Mouse (Mus musculus) mouse trophoblast stem cell (cell line): ENCODE results near the gene Dmkn.
"Not testable (repeated sequence)": the region's sequence is repeated elsewhere in the genome, so short reads cannot be mapped to it uniquely, and the experiment has no call there.

Experiments used
- in situ Hi-C, 2 experiments: fragments of 300-500 bp; cut with MseI, MboI; formaldehyde crosslinking; loops; 2 replicates in 1 of 2; 3 replicates in 1 of 2; pipeline ENCODE4 v1.15.1; 2025

Gene Dmkn

DNA sequence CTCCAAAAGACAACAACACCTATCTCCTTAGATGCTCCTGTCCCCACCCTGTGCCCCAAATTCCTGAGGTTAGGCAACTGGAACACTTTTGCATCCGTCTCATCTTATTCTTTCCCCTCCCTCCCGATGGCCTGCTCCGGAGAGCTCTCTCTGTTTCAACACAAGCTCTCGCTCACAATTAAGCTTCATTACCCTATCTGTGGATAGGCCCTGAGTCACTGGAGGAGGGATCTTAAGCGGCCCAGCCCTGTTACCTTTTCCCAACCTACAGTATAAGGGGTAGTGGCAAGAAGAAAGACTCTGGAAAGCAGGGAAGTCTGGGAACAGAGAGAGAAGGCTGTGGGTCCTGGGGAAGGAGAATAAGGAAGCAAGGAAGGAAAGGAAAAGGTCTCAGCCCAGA is at the start of gene Dmkn:
Dmkn (plus strand) TSS at position 301 of the 400 bp plus-strand sequence.
- in situ Hi-C loops = no loop called here

DNA sequence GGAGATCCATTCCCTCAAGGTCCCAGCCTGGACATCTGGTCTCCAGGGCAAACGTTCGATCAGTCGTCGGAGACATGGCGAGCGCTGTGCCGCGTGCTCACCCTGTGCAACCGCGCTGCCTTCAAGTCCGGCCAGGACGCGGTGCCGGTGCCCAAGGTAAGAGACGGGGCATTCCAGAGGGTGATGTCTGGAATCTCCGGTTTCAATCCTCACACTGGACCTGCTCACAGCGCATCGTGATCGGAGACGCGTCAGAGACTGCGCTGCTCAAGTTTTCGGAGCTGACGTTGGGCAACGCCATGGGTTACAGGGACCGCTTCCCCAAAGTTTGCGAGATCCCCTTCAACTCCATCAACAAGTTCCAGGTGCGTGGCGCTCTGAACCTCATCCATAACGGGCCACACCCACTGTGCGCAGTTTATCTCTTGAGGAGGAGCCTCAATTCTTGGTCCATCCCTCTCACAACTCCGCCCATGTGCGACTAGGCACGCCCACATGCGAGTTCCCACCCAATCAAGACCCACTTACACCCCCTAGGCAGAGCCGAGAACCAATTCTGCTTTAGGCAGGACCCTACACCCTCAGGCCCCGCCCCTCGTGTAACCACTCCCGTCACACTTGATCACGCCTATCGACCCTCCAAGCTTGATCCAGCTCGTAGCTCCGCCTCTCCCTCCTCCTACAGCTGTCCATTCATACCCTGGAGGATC is 46.4 kb upstream of the Dmkn start:
- in situ Hi-C loops = no loop called here

DNA sequence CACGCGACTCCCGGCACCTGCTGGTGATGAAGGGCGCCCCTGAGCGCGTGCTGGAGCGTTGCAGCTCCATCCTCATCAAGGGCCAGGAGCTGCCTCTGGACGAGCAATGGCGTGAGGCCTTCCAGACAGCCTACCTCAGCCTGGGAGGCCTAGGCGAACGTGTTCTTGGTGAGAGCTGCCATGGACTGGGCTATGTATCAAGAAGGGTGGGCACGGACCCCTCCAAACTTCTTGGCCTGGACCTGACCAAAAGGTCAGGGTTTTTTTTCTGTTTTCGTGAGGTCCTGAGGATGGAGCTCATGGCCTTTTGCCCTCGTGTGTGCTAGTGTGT is 45.9 kb upstream of the Dmkn start:
- in situ Hi-C loops = no loop called here

DNA sequence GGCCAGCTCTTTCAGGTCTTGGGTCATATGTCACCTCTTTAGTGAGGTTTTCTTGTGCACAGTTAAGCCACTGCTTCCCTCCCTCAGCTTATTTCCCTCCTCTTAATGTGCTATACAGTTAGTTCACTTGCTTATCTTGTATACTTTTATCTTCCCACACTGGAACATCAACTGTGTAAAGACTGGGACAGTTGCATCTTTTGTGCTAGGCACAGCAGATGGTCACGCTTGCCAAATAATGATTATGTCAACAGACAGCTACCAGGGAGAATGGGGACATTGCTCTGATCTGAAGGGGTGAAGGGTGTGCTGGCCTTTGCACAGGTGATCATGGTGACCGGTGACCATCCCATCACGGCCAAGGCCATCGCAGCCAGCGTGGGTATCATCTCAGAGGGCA is 43.9 kb upstream of the Dmkn start:
- in situ Hi-C loops = no loop called here

- in situ Hi-C loops = no loop called here
Measured at GRCm38 (mm10) chr7:30721286-30721685, 42.3 kb upstream of the Dmkn start.

- in situ Hi-C loops = no loop called here
Measured at GRCm38 (mm10) chr7:30723274-30723953, 40.1 kb upstream of the Dmkn start.

- in situ Hi-C loops = no loop called here
Measured at GRCm38 (mm10) chr7:30728214-30728613, 35.3 kb upstream of the Dmkn start.

- in situ Hi-C loops = no loop called here
Measured at GRCm38 (mm10) chr7:30728739-30729395, 34.7 kb upstream of the Dmkn start.

GRCm38 (mm10) chr7:30729396-30730063 is 34.0 kb upstream of the Dmkn start, which contains the start of gene Tmem147:
TSS of gene Tmem147 (minus strand) at chr7:30729540.
- in situ Hi-C loops = no loop called here

- in situ Hi-C loops = not testable (repeated sequence)
Measured at GRCm38 (mm10) chr7:30730064-30730722, 33.4 kb upstream of the Dmkn start.

DNA sequence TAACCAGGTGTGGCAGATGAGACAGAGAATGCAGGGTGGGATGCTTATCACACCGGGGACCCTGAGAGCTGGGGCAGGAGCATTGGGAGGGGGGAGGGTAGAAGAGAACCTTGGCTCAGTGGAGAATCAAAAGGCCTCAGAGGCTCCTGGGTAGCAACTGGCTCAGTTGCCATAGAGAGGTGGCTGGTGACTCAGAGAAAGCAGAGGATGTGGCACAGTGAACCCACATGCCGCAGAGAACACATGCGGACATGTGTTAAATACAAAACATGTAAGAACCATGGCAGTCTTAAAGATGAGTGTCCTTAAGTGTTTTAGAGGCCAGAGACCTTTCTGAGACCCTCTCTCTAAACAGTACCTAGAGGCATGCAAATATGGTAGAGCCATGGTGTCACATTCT is 27.3 kb upstream of the Dmkn start:
- in situ Hi-C loops = no loop called here

GRCm38 (mm10) chr7:30742570-30742969 is 21.0 kb upstream of the Dmkn start:
- in situ Hi-C loops = not testable (repeated sequence)

DNA sequence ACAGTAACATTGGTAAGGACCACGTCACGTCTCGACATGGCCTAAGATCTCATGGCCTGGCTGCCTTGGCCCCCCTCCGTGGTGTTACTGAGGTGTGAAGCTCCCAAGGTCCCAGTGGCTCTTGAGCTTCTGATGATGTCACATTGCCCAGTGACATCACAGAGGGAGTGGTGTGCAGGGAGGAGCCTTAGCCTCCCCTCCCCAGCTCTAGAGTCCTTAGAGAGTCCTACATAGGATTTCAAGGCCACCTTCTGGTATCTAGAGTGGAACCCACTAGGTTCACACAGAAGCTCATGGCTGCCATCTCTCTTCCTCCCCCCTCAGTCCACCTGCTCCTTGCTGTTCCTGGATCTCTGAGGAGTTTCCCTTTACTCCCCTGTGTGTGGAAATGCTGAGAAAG is 19.9 kb upstream of the Dmkn start, which contains the start of gene Gapdhs:
Gapdhs (minus strand) TSS at position 65 of the 400 bp plus-strand sequence.
- in situ Hi-C loops = not testable (repeated sequence)

GRCm38 (mm10) chr7:30744022-30744598 is 19.4 kb upstream of the Dmkn start:
- in situ Hi-C loops = no loop called here

GRCm38 (mm10) chr7:30747525-30748204 is 15.9 kb upstream of the Dmkn start:
- in situ Hi-C loops = no loop called here

DNA sequence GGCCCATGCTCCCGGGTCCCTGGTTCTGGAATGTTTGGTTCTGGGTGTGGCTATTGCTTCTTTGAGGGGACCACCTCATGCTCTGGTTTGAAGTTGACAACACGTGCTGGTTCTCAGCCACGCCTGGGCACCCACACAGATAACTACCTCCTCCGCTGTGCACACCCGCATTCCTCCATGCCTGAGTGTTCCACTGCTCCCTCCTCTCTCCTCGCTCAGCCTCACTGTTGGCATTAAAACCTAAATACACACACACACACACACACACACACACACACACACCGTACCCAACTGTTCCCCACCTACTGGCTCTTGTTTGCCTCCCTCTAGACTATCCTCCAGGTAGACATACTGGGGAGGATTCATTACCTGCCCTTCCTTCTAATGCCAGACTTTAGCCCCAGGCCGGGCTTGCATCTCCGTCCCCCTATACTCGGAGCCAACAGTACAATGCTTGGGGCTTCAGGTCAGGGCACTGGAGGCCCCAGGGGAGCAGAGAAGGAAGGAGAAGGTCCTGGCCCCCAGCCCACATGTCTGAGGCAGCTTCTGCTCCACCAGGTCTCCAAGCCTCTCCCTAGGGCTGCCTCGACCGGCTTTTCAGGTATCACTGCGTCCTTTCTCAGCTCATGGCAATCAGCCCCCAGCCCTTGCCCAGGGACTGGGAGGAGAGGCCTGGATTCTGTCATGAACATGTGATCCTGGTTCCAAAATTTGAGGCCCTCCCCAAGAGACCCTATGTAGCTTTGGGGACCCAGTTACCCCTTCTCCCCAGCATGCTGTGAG is 13.5 kb upstream of the Dmkn start:
- in situ Hi-C loops = no loop called here

- in situ Hi-C loops = no loop called here
Measured at GRCm38 (mm10) chr7:30751086-30751669, 12.4 kb upstream of the Dmkn start, which contains the start of gene Sbsn. TSS of gene Sbsn (plus strand) at chr7:30751471.

GRCm38 (mm10) chr7:30757001-30757400 is 6.6 kb upstream of the Dmkn start:
- in situ Hi-C loops = no loop called here

DNA sequence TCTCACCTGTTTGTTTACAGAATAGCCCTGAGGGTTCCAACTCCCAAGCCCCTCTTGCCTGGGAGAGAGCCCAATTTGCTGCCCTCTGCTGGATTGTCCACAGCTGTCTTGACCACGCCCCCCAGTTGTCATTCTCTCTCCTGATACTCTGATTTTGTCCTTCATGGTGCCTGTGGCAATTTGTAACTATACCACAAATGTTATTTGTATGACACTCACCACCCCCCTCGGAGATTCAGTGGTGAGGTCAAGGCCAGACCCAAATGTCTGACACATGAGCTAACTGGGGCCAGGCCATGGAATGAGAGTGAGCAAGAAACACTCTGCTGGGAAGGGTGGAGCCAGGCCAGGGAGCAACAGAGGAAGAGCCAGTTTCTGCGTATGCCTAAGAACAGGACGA is 4.7 kb upstream of the Dmkn start:
- in situ Hi-C loops = no loop called here
